Mouse (Mus musculus): Measurements from ENCODE around the gene Acap1. TPM values are rescaled to one million over a fixed set of nuclear protein-coding genes. Genes with fewer than 3 reads are reported as not detected.
"Not testable (repeated sequence)": the region's sequence is repeated elsewhere in the genome, so short reads cannot be mapped to it uniquely, and the experiment has no call there.

The Acap1 gene
- total and polyA plus RNA-seq, 3 experiments = 39.6 to 70.9 (median 58.2) TPM

DNA sequence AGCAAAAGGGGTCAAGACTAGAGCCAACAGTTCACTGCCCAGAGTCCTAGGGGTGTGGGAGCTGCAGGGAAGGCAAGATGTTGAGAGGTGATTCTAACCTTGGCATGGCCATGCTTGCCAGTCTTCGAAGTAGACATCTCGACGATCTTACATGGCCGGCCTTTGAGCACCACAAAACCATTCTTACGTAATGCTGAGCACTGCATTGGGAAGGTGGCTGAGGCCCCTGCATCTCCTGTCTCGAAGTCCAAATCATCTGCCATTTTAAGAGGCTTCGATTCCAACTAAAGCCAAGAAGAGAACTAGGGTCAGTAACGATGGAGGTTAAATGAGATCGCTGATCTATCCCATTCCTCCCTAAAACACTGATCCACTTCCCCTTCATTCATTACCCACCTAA lies 23.7 kb upstream of the Acap1 start:
- peaks cover 17 to 62% of the 10 kb centered on the region in 2 experiments for H3K4me1 ChIP-seq (ENCODE audit: control insufficient read depth in 1 of 2, insufficient read depth in 2 of 2)
- H3K27me3 ChIP-seq (replicated peaks) = no peaks in the 10 kb centered on the region
- peaks cover 51% of the 10 kb centered on the region for H3K79me2 ChIP-seq (replicated peaks; ENCODE audit: control insufficient read depth, extremely low read depth, insufficient read depth, poor library complexity, severe bottlenecking)
- in situ Hi-C loops (cut with MboI; ENCODE audit: low pct_ligation_motif_present, low pct_unique_long_range_greater_than_20kb, low sequenced_read_pairs) = loop anchor here (5.0 kb wide), 1 partner anchor 37 kb away; the partner anchor contains the start of gene Kctd11
- peaks cover 42 to 54% of the 10 kb centered on the region in 2 experiments for H3K36me3 ChIP-seq (replicated peaks in 1 of 2; ENCODE audit: control insufficient read depth in 1 of 2, insufficient read depth in 1 of 2, low read length in 1 of 2)
- H3K27ac ChIP-seq (ENCODE audit: insufficient read depth, low read depth) = peak overlapping the region; percentile 17; the same call in 1 of the 2 replicates
- H3K9ac ChIP-seq (ENCODE audit: insufficient read depth, low read depth) = peak overlapping the region; percentile 53
- dilution Hi-C loops (cut with MboI; ENCODE audit: extremely low pct_ligation_motif_present, extremely low pct_unique_long_range_greater_than_20kb, low sequenced_read_pairs) = no loop called here
- DNase-seq (ENCODE audit: extremely low read depth) = no peak
- peak overlapping the region; percentile 90 to 99 (median 95) for H3K4me3 ChIP-seq (replicated peaks in 1 of 3; ENCODE audit: low read depth in 2 of 3, low read length in 2 of 3, poor library complexity in 1 of 3)
- H3K4me2 ChIP-seq (ENCODE audit: insufficient read depth, low read depth, poor library complexity, severe bottlenecking) = peak overlapping the region; percentile 67
- no peaks in the 10 kb centered on the region for H3K9me3 ChIP-seq (replicated peaks; ENCODE audit: low read length)
- TF ChIP-seq RAD21 (IDR thresholded peaks at IDR 0.05; ENCODE audit: low read depth, low read length) (no peak), SIN3A (IDR thresholded peaks at IDR 0.05; ENCODE audit: low read length) (no peak), CHD2 (IDR thresholded peaks at IDR 0.05; ENCODE audit: low read length) (no peak)

DNA sequence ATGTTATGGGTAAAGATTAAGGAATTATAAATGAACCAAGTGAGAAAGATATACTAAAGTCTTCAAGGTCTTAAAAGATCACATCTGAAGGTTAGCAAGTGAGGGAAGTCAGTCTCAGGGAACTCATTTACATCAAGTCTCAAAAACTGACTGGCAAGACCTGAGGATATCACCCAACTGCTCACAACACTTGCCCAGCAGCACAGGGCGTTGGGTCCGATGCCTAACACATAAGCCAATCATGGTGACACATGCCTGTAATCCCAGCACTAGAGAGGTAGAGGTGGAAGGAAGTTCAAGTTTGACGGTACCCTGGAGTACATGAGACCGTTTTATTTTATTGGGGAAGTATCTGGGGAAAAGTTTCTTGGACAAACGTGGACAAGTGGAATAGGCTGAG lies 22.8 kb upstream of the Acap1 start:
- in situ Hi-C loops (cut with MboI; ENCODE audit: low pct_ligation_motif_present, low pct_unique_long_range_greater_than_20kb, low sequenced_read_pairs) (loop anchor here (5.0 kb wide), 1 partner anchor 36 kb away; the partner anchor contains the start of gene Kctd11), dilution Hi-C loops (cut with MboI; ENCODE audit: extremely low pct_ligation_motif_present, extremely low pct_unique_long_range_greater_than_20kb, low sequenced_read_pairs) (no loop called here)
- no peak overlapping the region for H3K9ac ChIP-seq (ENCODE audit: insufficient read depth, low read depth)
- peaks cover 19 to 60% of the 10 kb centered on the region in 2 experiments for H3K4me1 ChIP-seq (ENCODE audit: control insufficient read depth in 1 of 2, insufficient read depth in 2 of 2)
- TF ChIP-seq ZMIZ1 (IDR thresholded peaks at IDR 0.05; ENCODE audit: low read depth, low read length) = 0 out of 2 replicates have a peak, but pooled peaks have one; percentile 49
- TF ChIP-seq MAFK (IDR thresholded peaks at IDR 0.05; ENCODE audit: insufficient replicate concordance, low read length) = no peak
- TF ChIP-seq POLR2AphosphoS2 (IDR thresholded peaks at IDR 0.05; ENCODE audit: low read depth, low read length) = 0 out of 2 replicates have a peak, but pooled peaks have one; percentile 27
- no peak for TF ChIP-seq NELFE (IDR thresholded peaks at IDR 0.05; ENCODE audit: low read depth, low read length)
- TF ChIP-seq MYC (IDR thresholded peaks at IDR 0.05; ENCODE audit: low read depth, low read length) = no peak
- no peak overlapping the region; the same call in 1 of the 2 replicates for H3K4me2 ChIP-seq (ENCODE audit: insufficient read depth, low read depth, poor library complexity, severe bottlenecking)
- H3K27me3 ChIP-seq (replicated peaks) = no peaks in the 10 kb centered on the region
- no peak for DNase-seq (ENCODE audit: extremely low read depth)
- no peaks in the 10 kb centered on the region for H3K9me3 ChIP-seq (replicated peaks; ENCODE audit: low read length)
- H3K27ac ChIP-seq (ENCODE audit: insufficient read depth, low read depth) = no peak overlapping the region
- peaks cover 45 to 57% of the 10 kb centered on the region in 2 experiments for H3K36me3 ChIP-seq (replicated peaks in 1 of 2; ENCODE audit: control insufficient read depth in 1 of 2, insufficient read depth in 1 of 2, low read length in 1 of 2)
- H3K4me3 ChIP-seq (replicated peaks in 1 of 3; ENCODE audit: low read depth in 2 of 3, low read length in 2 of 3, poor library complexity in 1 of 3) = peak overlapping the region in 1 of 3 experiments; percentile 8
- peaks cover 51% of the 10 kb centered on the region for H3K79me2 ChIP-seq (replicated peaks; ENCODE audit: control insufficient read depth, extremely low read depth, insufficient read depth, poor library complexity, severe bottlenecking)

DNA sequence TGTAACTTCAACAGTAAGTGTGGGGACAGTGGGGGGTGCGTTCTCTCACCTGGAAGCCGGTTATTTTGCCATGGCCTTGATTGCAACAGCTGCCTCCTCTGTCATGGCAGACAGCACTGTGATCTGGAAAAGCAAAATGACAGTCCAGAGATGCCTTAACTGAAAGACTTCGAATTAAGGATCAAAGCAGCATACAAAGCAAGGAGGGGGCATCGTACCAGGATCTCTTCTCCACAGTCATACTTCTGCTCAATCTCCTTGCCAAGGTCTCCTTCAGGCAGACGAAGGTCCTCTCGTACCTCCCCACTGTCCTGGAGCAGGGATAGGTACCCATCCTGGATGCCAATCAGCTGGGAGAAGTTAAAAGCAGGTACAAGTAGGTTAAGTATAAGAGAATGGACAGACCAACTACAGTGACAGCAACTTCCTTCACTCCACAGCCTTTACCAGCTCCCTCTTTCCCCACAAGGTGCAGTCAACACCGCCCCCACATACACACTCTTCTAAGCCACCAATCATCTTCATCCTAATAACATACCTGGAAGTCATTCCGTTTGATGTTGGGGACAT lies 22.1 kb upstream of the Acap1 start:
- no peak for DNase-seq (ENCODE audit: extremely low read depth)
- Histone ChIP-seq H3K4me3 (replicated peaks in 1 of 3; ENCODE audit: low read depth in 2 of 3, low read length in 2 of 3, poor library complexity in 1 of 3) (no peak overlapping the region), H3K36me3 (replicated peaks in 1 of 2; ENCODE audit: control insufficient read depth in 1 of 2, insufficient read depth in 1 of 2, low read length in 1 of 2) (peaks cover 51 to 63% of the 10 kb centered on the region in 2 experiments), H3K9me3 (replicated peaks; ENCODE audit: low read length) (no peaks in the 10 kb centered on the region), H3K4me2 (ENCODE audit: insufficient read depth, low read depth, poor library complexity, severe bottlenecking) (no peak overlapping the region), H3K9ac (ENCODE audit: insufficient read depth, low read depth) (no peak overlapping the region), H3K79me2 (replicated peaks; ENCODE audit: control insufficient read depth, extremely low read depth, insufficient read depth, poor library complexity, severe bottlenecking) (peaks cover 51% of the 10 kb centered on the region), H3K27me3 (replicated peaks) (no peaks in the 10 kb centered on the region), H3K4me1 (ENCODE audit: control insufficient read depth in 1 of 2, insufficient read depth in 2 of 2) (peaks cover 21 to 60% of the 10 kb centered on the region in 2 experiments), H3K27ac (ENCODE audit: insufficient read depth, low read depth) (no peak overlapping the region)
- TF ChIP-seq TCF12 (IDR thresholded peaks at IDR 0.05; ENCODE audit: low read depth, low read length) (no peak), CTCF (conservative IDR thresholded peaks at IDR 0.05 in 1 of 2, IDR thresholded peaks at IDR 0.05 in 1 of 2; ENCODE audit: low read depth in 2 of 2, low read length in 2 of 2) (no peak), POLR2A (IDR thresholded peaks at IDR 0.05; ENCODE audit: low read depth, low read length) (peak; percentile 53)
- in situ Hi-C loops (cut with MboI; ENCODE audit: low pct_ligation_motif_present, low pct_unique_long_range_greater_than_20kb, low sequenced_read_pairs) (loop anchor here (5.0 kb wide), 1 partner anchor 35 kb away; the partner anchor contains the start of gene Kctd11), dilution Hi-C loops (cut with MboI; ENCODE audit: extremely low pct_ligation_motif_present, extremely low pct_unique_long_range_greater_than_20kb, low sequenced_read_pairs) (no loop called here)

DNA sequence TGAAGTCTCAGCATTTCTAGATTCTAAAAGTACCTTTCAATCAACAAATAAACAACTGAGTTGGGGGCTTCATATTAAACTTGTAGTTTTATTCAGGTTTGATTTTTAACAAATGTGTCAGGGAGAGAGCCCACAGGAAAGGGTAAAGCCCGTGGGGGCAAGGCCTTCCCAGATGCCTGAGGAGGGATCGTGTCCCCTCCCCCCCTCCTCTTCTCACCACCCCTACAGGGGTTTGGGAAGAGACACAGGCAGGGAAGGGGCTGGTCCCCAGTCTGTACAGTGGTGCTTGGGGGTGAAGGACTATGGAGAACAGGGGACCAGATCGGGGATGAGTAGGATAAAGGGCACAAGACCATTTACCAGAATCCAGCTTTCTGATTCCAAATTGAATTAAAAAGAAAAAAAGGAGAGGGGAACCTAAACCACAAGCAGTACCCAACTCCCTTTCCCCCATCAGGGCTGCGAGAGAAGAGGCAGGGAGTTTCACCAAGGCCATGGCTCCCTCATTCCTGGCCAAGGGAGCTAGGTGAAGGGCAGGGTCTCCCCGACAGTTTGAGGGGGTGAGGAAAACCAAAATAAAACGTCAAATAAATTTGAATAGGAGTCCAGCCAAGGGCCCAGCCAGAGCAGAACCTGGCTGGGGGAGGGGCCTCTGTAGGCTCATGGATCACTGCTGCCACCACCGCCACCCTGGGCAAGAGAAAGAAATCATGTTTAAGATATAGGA lies 21.5 kb upstream of the Acap1 start:
- Histone ChIP-seq H3K36me3 (replicated peaks in 1 of 2; ENCODE audit: control insufficient read depth in 1 of 2, insufficient read depth in 1 of 2, low read length in 1 of 2) (peaks cover 56 to 70% of the 10 kb centered on the region in 2 experiments), H3K4me1 (ENCODE audit: control insufficient read depth in 1 of 2, insufficient read depth in 2 of 2) (peaks cover 21 to 61% of the 10 kb centered on the region in 2 experiments), H3K79me2 (replicated peaks; ENCODE audit: control insufficient read depth, extremely low read depth, insufficient read depth, poor library complexity, severe bottlenecking) (peaks cover 51% of the 10 kb centered on the region)
- H3K27me3 ChIP-seq (replicated peaks); dilution Hi-C loops (cut with MboI; ENCODE audit: extremely low pct_ligation_motif_present, extremely low pct_unique_long_range_greater_than_20kb, low sequenced_read_pairs); H3K9ac ChIP-seq (ENCODE audit: insufficient read depth, low read depth); H3K27ac ChIP-seq (ENCODE audit: insufficient read depth, low read depth); DNase-seq (ENCODE audit: extremely low read depth); H3K9me3 ChIP-seq (replicated peaks; ENCODE audit: low read length); H3K4me3 ChIP-seq (replicated peaks in 1 of 3; ENCODE audit: low read depth in 2 of 3, low read length in 2 of 3, poor library complexity in 1 of 3); H3K4me2 ChIP-seq (ENCODE audit: insufficient read depth, low read depth, poor library complexity, severe bottlenecking): not testable (repeated sequence)
- in situ Hi-C loops (cut with MboI; ENCODE audit: low pct_ligation_motif_present, low pct_unique_long_range_greater_than_20kb, low sequenced_read_pairs) = loop anchor here (5.0 kb wide), 1 partner anchor 35 kb away; the partner anchor contains the start of gene Kctd11

All from CH12.LX (cell line).